Mouse (Mus musculus) forebrain, postnatal 0 days (tissue): ENCODE measurements around the gene Erc2. TPM values are rescaled to one million over a fixed set of nuclear protein-coding genes. Genes with fewer than 3 reads are reported as not detected.

Source experiments
- ATAC-seq: fragments of 200-750 bp; cut with Nextera tagmentation; 2 replicates; pipeline ENCODE4 v1.8.0; 2017; ENCODE audit warnings: mild to moderate bottlenecking, moderate library complexity
- DNase-seq: peaks from one replicate; pipeline ENCODE4 v3.0.0-alpha.2; 2015
- H3K27ac ChIP-seq: fragments of 300-500 bp; sonication (generic); 2 replicates; pipeline ENCODE4 v1.5.1; 2014; ENCODE audit warnings: low read depth, mild to moderate bottlenecking, antibody characterized with exemption, low read length, moderate library complexity, mixed read lengths
- H3K27me3 ChIP-seq: fragments of 300-500 bp; sonication (generic); 2 replicates; pipeline ENCODE4 v1.6.1; 2014; ENCODE audit warnings: mild to moderate bottlenecking, low read length, mixed read lengths; ENCODE audit not compliant: insufficient read depth
- H3K36me3 ChIP-seq: fragments of 300-500 bp; sonication (generic); 2 replicates; pipeline ENCODE4 v1.6.1; 2014; ENCODE audit warnings: mild to moderate bottlenecking, moderate library complexity; ENCODE audit not compliant: insufficient read depth
- H3K4me1 ChIP-seq: fragments of 300-500 bp; sonication (generic); 2 replicates; pipeline ENCODE4 v1.6.1; 2014; ENCODE audit warnings: antibody characterized with exemption; ENCODE audit not compliant: insufficient read depth
- H3K4me2 ChIP-seq: fragments of 300-500 bp; sonication (generic); 2 replicates; pipeline ENCODE4 v1.6.1; 2014; ENCODE audit warnings: low read depth, mild to moderate bottlenecking, moderate library complexity
- H3K4me3 ChIP-seq: fragments of 300-500 bp; sonication (generic); 2 replicates; pipeline ENCODE4 v1.5.1; 2014; ENCODE audit warnings: low read depth, low read length, mixed read lengths
- H3K9ac ChIP-seq: fragments of 300-500 bp; sonication (generic); 2 replicates; pipeline ENCODE4 v1.6.1; 2014; ENCODE audit warnings: mild to moderate bottlenecking
- H3K9me3 ChIP-seq: fragments of 300-500 bp; sonication (generic); 2 replicates; pipeline ENCODE4 v1.6.1; 2016; ENCODE audit warnings: low read length
- CTCF ChIP-seq: sonication (generic); IDR thresholded peaks from 2 replicates; pipeline ENCODE4 v1.5.1; 2016; ENCODE audit warnings: antibody characterized with exemption, control low read depth, low read depth
- WGBS: fragments of 180-500 bp; shearing (Covaris S2); extraction: QIAGEN DNeasy Blood & Tissue Kit; methylation state at CpG from one replicate; pipeline ENCODE4 v1.1.7; 2014; 5-methylcytosine and 5-hydroxymethylcytosine counted together
- polyA plus RNA-seq: library from polyadenylated mRNA; unstranded; fragments of >200 nt; fragmentation: Nextera tagmentation; extraction: Ambion mirVana; gene quantifications from 2 replicates; pipeline ENCODE4 v1.2.1, GENCODE M21; 2015
- total RNA-seq: library from RNA; depleted of rRNA; stranded (reverse); fragments of >200 nt; gene quantifications from 2 replicates; pipeline ENCODE4 v1.2.3, GENCODE M21; 2014

Gene Erc2
- total and polyA plus RNA-seq, 2 experiments from 2014 or later, result 106 to 117 TPM

DNA sequence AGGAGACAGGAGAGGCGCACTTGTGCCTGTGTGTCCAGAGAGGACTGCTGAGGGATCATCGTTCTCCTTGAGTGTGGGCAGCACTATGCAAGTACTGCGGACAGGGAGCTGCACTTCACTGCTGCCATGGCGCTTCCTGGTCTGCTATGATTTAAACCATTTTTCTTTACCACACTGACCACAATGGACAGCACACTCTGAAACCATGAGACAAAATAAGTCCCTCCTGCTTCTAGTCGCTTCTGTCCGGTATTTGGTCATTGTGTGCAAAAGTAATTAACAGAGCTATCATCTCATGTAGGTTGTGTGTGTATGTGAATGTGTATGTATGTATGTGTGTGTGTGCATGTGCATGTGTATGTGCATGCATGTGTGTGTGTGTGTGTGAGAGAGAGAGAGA is 200.3 kb downstream of the Erc2 start:
- no peaks in the 10 kb centered on the region for H3K9me3 ChIP-seq
- H3K4me1 ChIP-seq, result no peaks in the 10 kb centered on the region
- H3K4me3 ChIP-seq, result no peak overlapping the region
- WGBS, result 93% methylated on average over 6 of the region's 6 CpGs
- TF ChIP-seq CTCF, result no peak
- H3K4me2 ChIP-seq, result no peak overlapping the region
- DNase-seq (no peak), ATAC-seq (no peak)
- H3K27me3 ChIP-seq, result no peaks in the 10 kb centered on the region
- no peak overlapping the region for H3K9ac ChIP-seq
- no peaks in the 10 kb centered on the region for H3K36me3 ChIP-seq
- no peak overlapping the region for H3K27ac ChIP-seq

DNA sequence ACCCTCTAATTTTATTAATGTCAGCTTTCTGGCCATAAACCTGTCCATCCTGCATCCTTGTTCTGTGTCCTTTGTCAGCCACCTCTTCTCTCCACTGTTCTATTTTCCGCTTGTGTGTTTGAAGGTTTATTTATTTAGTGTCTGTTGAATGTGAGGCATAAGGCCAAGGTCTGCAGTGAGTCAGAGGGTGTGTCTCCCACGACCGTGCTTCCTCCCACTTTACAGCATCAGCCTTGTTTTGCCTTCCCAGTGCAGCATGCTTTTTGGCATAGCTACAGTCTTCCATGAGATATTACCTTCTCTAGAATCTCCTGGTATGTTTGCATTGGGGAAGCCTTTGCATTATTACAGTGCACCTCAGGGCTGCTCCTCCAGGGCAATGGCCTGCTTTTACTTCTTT is 200.8 kb downstream of the Erc2 start:
- H3K36me3 ChIP-seq, result no peaks in the 10 kb centered on the region
- H3K9ac ChIP-seq, result no peak overlapping the region; the same call in 1 of the 2 replicates
- H3K4me2 ChIP-seq, result no peak overlapping the region
- no peaks in the 10 kb centered on the region for H3K27me3 ChIP-seq
- H3K9me3 ChIP-seq, result no peaks in the 10 kb centered on the region
- ATAC-seq, result no peak
- no peak for TF ChIP-seq CTCF
- H3K4me3 ChIP-seq, result no peak overlapping the region
- H3K27ac ChIP-seq, result no peak overlapping the region
- DNase-seq, result no peak
- no peaks in the 10 kb centered on the region for H3K4me1 ChIP-seq
- 61% methylated on average over 3 of the region's 3 CpGs for WGBS

DNA sequence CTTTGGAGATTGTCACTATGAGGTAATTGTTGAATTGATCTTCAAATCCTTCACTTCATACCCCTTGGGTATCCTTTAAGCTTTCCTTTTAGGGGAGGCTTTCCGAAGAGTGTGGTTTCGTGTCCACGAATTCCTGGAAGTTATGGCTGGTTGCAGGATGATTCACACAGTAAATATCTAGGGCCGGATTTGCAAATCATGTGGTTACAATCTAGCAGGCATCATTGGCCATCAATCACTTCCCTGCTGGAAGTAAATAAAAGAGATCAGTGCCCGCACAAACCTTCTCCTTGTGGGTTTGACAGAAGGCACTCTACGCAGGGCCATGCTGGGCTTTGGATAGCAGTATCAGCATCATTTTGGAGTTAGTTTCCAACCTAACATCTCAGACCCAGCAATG is 201.7 kb downstream of the Erc2 start:
- Histone ChIP-seq H3K27me3 (no peaks in the 10 kb centered on the region), H3K9ac (no peak overlapping the region), H3K36me3 (no peaks in the 10 kb centered on the region), H3K4me1 (no peaks in the 10 kb centered on the region), H3K27ac (no peak overlapping the region), H3K4me3 (no peak overlapping the region), H3K4me2 (no peak overlapping the region), H3K9me3 (no peaks in the 10 kb centered on the region)
- DNase-seq (no peak), ATAC-seq (no peak)
- WGBS, result 89% methylated on average over 6 of the region's 6 CpGs
- TF ChIP-seq CTCF, result no peak

DNA sequence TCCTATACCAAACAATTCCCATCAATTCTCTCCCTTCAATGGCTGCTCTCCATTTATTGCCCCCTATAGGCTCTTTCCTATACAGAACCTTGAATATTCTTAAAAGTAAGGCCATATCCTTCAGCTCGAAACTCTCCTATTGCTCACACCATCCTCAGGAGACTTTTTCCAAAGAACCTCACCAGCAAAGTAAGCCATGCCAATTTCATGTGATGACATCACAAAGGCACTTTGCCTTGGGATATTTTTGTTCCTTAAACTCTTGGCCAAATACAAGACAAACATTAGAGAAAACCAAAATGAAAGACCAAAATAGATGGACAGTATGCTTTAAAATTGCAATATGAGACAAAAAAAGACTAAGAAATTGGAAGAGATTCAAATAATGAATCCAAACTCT is 204.6 kb downstream of the Erc2 start:
- TF ChIP-seq CTCF, result no peak
- Histone ChIP-seq H3K9me3 (no peaks in the 10 kb centered on the region), H3K27ac (no peak overlapping the region), H3K36me3 (no peaks in the 10 kb centered on the region), H3K4me3 (no peak overlapping the region), H3K9ac (no peak overlapping the region), H3K4me2 (no peak overlapping the region), H3K4me1 (no peaks in the 10 kb centered on the region), H3K27me3 (no peaks in the 10 kb centered on the region)
- ATAC-seq (no peak), DNase-seq (no peak)
- WGBS, result 90% methylated on average over 1 of the region's 1 CpGs

DNA sequence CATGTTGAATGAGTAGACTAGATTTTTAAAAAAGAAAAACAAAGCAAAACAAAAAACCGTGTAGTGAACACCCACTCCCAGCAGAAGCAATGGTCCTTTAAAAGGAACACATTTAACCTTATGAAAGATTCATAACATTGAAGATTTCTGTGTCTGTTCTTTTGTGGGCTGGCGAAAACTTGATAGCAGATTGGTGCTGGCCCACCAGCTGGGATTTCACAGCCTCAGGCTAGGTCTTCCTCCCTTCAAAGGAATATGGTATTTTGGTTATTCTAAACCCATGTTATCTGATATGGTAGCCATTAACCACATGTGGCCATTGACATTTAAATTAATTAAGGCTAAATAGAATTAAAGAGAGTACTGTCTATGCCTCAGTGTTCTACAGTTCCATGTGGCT is 205.9 kb downstream of the Erc2 start:
- Histone ChIP-seq H3K9ac (no peak overlapping the region), H3K4me2 (no peak overlapping the region), H3K9me3 (no peaks in the 10 kb centered on the region), H3K36me3 (no peaks in the 10 kb centered on the region), H3K27ac (no peak overlapping the region), H3K27me3 (no peaks in the 10 kb centered on the region), H3K4me1 (no peaks in the 10 kb centered on the region), H3K4me3 (no peak overlapping the region)
- DNase-seq, result no peak
- WGBS, result 48% methylated on average over 2 of the region's 2 CpGs
- no peak for ATAC-seq
- TF ChIP-seq CTCF, result no peak

DNA sequence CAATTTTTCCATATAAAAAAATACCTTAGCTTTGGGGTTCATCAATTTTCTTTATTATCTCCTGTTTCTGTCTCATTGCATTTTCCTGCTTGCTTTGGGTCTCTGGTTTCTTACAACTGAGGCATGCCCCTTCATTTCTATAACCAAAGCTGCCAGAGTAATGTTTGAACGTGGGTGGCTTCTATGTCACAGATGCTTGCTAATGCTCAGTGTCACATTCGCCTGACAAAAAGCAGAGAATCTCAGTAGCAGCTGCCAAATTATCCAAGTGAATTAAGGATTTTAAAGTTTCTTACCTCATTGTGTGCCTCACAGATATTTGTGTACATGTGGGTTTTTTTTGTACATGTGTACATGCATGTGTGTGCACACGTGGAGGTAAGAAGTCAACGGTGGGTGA is 210.0 kb downstream of the Erc2 start:
- DNase-seq (no peak), ATAC-seq (no peak)
- H3K4me2 ChIP-seq, result no peak overlapping the region
- H3K27ac ChIP-seq, result no peak overlapping the region
- no peaks in the 10 kb centered on the region for H3K4me1 ChIP-seq
- no peaks in the 10 kb centered on the region for H3K9me3 ChIP-seq
- no peak for TF ChIP-seq CTCF
- no peaks in the 10 kb centered on the region for H3K36me3 ChIP-seq
- WGBS, result 61% methylated on average over 4 of the region's 4 CpGs
- H3K27me3 ChIP-seq, result no peaks in the 10 kb centered on the region
- H3K4me3 ChIP-seq, result no peak overlapping the region
- no peak overlapping the region for H3K9ac ChIP-seq

DNA sequence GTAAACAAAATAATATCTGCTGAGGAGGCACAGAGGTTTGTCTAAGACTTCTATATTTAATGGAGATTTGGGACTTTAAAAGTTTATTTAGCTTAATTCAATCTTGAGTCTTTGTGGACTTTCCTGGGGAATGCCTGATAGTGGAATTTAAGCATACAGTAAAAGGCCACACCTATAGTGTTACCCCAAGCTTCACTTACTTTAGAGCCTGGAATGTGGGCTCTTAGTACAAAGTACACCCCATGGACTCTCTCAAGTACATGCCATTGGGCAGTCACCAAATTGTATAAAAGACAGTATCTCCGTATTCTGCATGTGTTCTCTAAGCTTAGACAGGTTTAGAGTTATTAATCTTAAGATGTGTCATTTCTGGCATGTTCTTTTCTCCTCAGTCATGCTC is 213.1 kb downstream of the Erc2 start:
- no peak for DNase-seq
- no peaks in the 10 kb centered on the region for H3K27me3 ChIP-seq
- no peak overlapping the region for H3K9ac ChIP-seq
- H3K4me3 ChIP-seq, result no peak overlapping the region
- WGBS, result 88% methylated on average over 1 of the region's 1 CpGs
- no peak for ATAC-seq
- TF ChIP-seq CTCF, result no peak
- no peak overlapping the region for H3K4me2 ChIP-seq
- no peaks in the 10 kb centered on the region for H3K9me3 ChIP-seq
- no peaks in the 10 kb centered on the region for H3K36me3 ChIP-seq
- no peak overlapping the region for H3K27ac ChIP-seq
- H3K4me1 ChIP-seq, result no peaks in the 10 kb centered on the region

DNA sequence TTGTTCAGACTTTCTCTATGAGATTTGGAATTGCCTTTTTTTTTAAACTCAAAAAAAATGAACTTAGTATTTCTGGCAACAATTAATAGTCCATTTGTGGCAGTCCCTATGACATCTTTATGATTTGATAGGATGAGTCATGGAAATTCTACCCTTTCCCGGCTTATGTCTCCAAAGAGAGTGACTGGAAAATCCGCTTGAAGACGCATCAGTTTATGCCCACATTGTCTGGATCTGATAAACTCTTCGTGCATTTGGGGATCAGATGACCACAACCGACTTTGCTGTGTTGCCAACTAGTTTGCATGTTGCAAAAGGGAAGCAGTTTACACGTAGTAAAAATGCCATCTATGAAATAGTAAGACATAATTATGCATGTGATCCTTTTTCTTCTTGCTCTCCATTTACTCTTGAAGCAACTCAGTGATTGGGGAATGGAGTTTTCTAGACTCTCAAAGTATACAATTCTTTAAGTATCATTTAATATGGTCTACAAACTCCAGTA is 215.4 kb downstream of the Erc2 start:
- Histone ChIP-seq H3K36me3 (no peaks in the 10 kb centered on the region), H3K9ac (no peak overlapping the region), H3K4me1 (no peaks in the 10 kb centered on the region), H3K9me3 (no peaks in the 10 kb centered on the region), H3K4me2 (no peak overlapping the region), H3K4me3 (no peak overlapping the region), H3K27me3 (no peaks in the 10 kb centered on the region), H3K27ac (no peak overlapping the region)
- DNase-seq (no peak), ATAC-seq (no peak)
- WGBS, result 84% methylated on average over 6 of the region's 6 CpGs
- TF ChIP-seq CTCF, result no peak
